Mouse (Mus musculus): Measurements from ENCODE around the gene Cstf1.

DNA sequence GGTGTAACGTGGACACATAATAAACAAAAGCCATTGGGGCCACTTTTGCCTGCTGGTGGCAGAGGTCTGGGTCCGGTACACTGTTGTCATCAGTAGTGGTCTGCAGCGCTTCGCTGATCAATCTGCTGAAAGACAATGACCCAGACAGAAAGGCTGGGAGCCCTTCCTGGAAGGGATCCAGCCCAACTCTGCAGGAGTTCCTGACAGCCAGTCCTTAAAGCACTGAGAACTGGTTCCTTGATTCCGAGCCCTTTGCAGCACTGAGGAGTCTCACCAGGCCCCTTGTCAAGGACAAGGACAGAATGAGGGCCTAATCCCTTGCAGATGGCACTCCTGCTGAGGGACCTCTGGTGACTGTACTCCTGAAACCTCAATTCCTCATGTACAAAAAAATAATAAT lies 28.9 kb upstream of the Cstf1 start:
- TF ChIP-seq CTCF (IDR thresholded peaks at IDR 0.05; ENCODE audit: control insufficient read depth, insufficient read depth, low read length) (no peak), POLR2A (IDR thresholded peaks at IDR 0.05; ENCODE audit: borderline replicate concordance, control insufficient read depth, low read depth, low read length) (no peak)

All from bone marrow, adult 2 months (tissue).